Mouse (Mus musculus) kidney, adult 2 months (tissue): ENCODE measurements around the gene Sash1. TPM values are rescaled to one million over a fixed set of nuclear protein-coding genes. Genes with fewer than 3 reads are reported as not detected.

ENCODE experiments used
- DNase-seq: peaks from one replicate; pipeline ENCODE4 v3.0.0; 2021
- H3K27ac ChIP-seq: fragments of 200-500 bp; 2 replicates; pipeline ENCODE4 v1.5.1; 2012; ENCODE audit warnings: low read depth, low read length, control low read depth, inconsistent platforms; ENCODE audit not compliant: insufficient read depth
- H3K27me3 ChIP-seq: fragments of 200-500 bp; replicated peaks from 2 replicates; pipeline ENCODE4 v1.6.1; 2012; ENCODE audit warnings: mild to moderate bottlenecking, moderate library complexity, low read length, inconsistent platforms; ENCODE audit not compliant: control insufficient read depth, insufficient read depth
- H3K36me3 ChIP-seq: fragments of 200-500 bp; 2 replicates; pipeline ENCODE4 v1.6.1; 2012; ENCODE audit warnings: mild to moderate bottlenecking, moderate library complexity, low read length, inconsistent platforms; ENCODE audit not compliant: control insufficient read depth, insufficient read depth
- H3K4me1 ChIP-seq: fragments of 200-500 bp; 2 replicates; pipeline ENCODE4 v1.6.1; 2011; ENCODE audit warnings: low read length; ENCODE audit not compliant: control insufficient read depth, insufficient read depth
- H3K4me3 ChIP-seq: fragments of 200-500 bp; 2 replicates; pipeline ENCODE4 v1.5.1; 2011; ENCODE audit warnings: mild to moderate bottlenecking, low read depth, low read length, control low read depth; ENCODE audit not compliant: insufficient read depth
- CTCF ChIP-seq: fragments of 200-500 bp; conservative IDR thresholded peaks from 2 replicates; pipeline ENCODE4 v1.5.1; 2011; ENCODE audit warnings: low read depth, mild to moderate bottlenecking, control low read depth, low read length, moderate library complexity, mixed read lengths; ENCODE audit not compliant: insufficient read depth, insufficient read length
- POLR2A ChIP-seq: fragments of 200-500 bp; IDR thresholded peaks from one replicate; pipeline ENCODE4 v1.6.1; 2011; ENCODE audit warnings: low read depth, low read length, control low read depth
- WGBS: fragments of 180-500 bp; shearing (Covaris S2); methylation state at CpG from one replicate; pipeline ENCODE4 v1.1.7; 2018; 5-methylcytosine and 5-hydroxymethylcytosine counted together
- polyA plus RNA-seq: library from polyadenylated mRNA; depleted of rRNA; stranded (reverse); fragments of >200 nt; gene quantifications from 2 replicates; pipeline ENCODE4 v1.2.3, GENCODE M21; 2012

Gene Sash1
- polyA plus RNA-seq, 1 experiment: 13.5 TPM

- H3K4me3 ChIP-seq: no peak overlapping the region
- peaks cover 11% of the 10 kb centered on the region for H3K4me1 ChIP-seq
- 92% methylated on average over 3 of the region's 3 CpGs for WGBS
- H3K27me3 ChIP-seq: no peaks in the 10 kb centered on the region
- TF ChIP-seq CTCF (no peak), POLR2A (no peak)
- H3K36me3 ChIP-seq: no peaks in the 10 kb centered on the region
- no peak overlapping the region for H3K27ac ChIP-seq
- no peak for DNase-seq
Observed at GRCm38 (mm10) chr10:8872788-8873187, 13.1 kb downstream of the Sash1 start.

GRCm38 (mm10) chr10:8871935-8872334 is 13.9 kb downstream of the Sash1 start:
- Histone ChIP-seq H3K4me3 (no peak overlapping the region), H3K36me3 (no peaks in the 10 kb centered on the region), H3K4me1 (peaks cover 11% of the 10 kb centered on the region), H3K27me3 (no peaks in the 10 kb centered on the region), H3K27ac (no peak overlapping the region)
- TF ChIP-seq CTCF (no peak), POLR2A (no peak)
- 56% methylated on average over 1 of the region's 1 CpGs for WGBS
- no peak for DNase-seq

GRCm38 (mm10) chr10:8870368-8870767 is 15.5 kb downstream of the Sash1 start:
- peak; percentile 63 for DNase-seq
- Histone ChIP-seq H3K4me1 (peaks cover 11% of the 10 kb centered on the region), H3K4me3 (no peak overlapping the region), H3K27ac (no peak overlapping the region), H3K27me3 (no peaks in the 10 kb centered on the region), H3K36me3 (no peaks in the 10 kb centered on the region)
- TF ChIP-seq POLR2A (no peak), CTCF (no peak)
- WGBS: 68% methylated on average over 3 of the region's 3 CpGs

- Histone ChIP-seq H3K4me1 (peaks cover 3% of the 10 kb centered on the region; the same call in 1 of the 2 replicates), H3K4me3 (no peak overlapping the region), H3K27ac (peak overlapping the region; percentile 62; the same call in 1 of the 2 replicates), H3K27me3 (no peaks in the 10 kb centered on the region), H3K36me3 (no peaks in the 10 kb centered on the region)
- TF ChIP-seq CTCF (no peak), POLR2A (no peak)
- DNase-seq: peak; percentile 91
- WGBS: 58% methylated on average over 4 of the region's 4 CpGs
Observed at GRCm38 (mm10) chr10:8866062-8866642, 19.7 kb downstream of the Sash1 start.

- TF ChIP-seq POLR2A (no peak), CTCF (no peak)
- Histone ChIP-seq H3K27ac (no peak overlapping the region), H3K4me1 (peaks cover 3% of the 10 kb centered on the region; the same call in 1 of the 2 replicates), H3K4me3 (no peak overlapping the region), H3K36me3 (no peaks in the 10 kb centered on the region), H3K27me3 (no peaks in the 10 kb centered on the region)
- WGBS: 47% methylated on average over 9 of the region's 9 CpGs
- DNase-seq: no peak
Observed at GRCm38 (mm10) chr10:8860655-8861054, 25.2 kb downstream of the Sash1 start.

GRCm38 (mm10) chr10:8858718-8859117 is 27.2 kb downstream of the Sash1 start:
- H3K4me1 ChIP-seq: peaks cover 3% of the 10 kb centered on the region; the same call in 1 of the 2 replicates
- H3K4me3 ChIP-seq: no peak overlapping the region
- H3K36me3 ChIP-seq: no peaks in the 10 kb centered on the region
- WGBS: 95% methylated on average over 7 of the region's 7 CpGs
- no peak for DNase-seq
- no peak overlapping the region for H3K27ac ChIP-seq
- no peaks in the 10 kb centered on the region for H3K27me3 ChIP-seq
- TF ChIP-seq CTCF (no peak), POLR2A (no peak)

DNA sequence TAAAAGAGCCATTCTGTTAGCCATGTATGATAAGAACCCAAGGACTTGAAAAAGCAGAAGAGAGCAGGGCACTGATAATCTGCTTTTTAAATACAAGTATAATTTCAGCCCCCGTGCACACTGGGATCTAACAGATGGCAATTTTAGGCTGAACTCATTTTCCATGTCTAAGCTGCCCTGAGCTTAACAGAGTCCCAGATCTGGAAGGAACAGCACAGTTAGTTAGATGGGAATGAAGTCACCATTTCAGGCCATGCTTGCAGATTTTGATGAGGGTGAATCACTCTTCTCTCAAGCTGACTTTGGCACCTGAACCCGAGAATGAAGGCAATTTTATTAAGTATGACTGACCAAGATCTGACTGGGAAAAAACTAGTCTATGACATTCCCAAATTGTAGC is 28.9 kb downstream of the Sash1 start:
- no peak for DNase-seq
- Histone ChIP-seq H3K4me3 (no peak overlapping the region), H3K27me3 (no peaks in the 10 kb centered on the region), H3K4me1 (peaks cover 1% of the 10 kb centered on the region; the same call in 1 of the 2 replicates), H3K27ac (no peak overlapping the region), H3K36me3 (no peaks in the 10 kb centered on the region)
- TF ChIP-seq CTCF (no peak), POLR2A (no peak)
- 80% methylated on average over 2 of the region's 2 CpGs for WGBS
